Mouse (Mus musculus) kidney, adult 8-10 months (tissue): ENCODE data around the gene Aplp1.

Experiments
- DNase-seq, 2 experiments: peaks; one replicate each; pipeline ENCODE4 v3.0.0; 2022

Aplp1 gene

DNA sequence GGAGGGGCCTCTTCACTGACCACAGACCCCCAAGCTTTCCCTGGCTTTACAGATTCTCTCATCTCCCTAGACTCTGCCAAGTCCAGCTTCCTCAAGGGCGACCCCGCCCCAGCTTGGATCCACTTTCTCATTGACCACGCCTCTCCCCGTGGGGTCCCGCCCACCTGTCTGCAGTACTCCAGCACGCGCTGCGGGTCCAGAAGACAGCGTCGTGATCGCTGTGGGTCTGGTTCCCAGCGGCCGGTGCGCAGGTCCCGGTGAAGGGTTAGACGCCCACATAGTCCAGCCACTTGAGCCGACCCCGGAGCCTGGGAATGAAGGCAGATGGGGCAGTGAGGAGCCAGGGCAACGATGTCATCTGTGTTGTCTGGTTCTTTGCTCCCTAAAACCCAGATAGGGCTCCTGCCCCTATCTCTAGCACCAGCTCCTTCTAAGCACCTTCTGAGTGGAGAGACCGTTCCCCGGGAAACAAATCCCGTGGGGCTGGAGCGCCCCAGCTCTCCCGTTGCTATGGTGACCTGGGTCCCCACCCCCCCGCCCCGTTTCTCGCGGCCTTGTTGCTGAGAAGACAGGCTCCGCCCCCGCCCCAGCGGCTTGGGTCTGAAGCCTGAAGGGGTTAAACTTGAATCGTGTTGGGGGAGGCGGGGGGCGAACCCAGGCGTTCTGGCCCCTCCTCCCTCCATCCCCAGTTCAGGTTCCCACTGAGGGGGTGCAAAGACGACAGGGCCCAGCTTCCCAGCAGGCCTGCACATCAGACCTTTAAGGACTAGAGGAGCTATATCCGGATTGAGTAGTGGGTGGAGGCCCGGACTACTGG lies 973 bp downstream of the Aplp1 start:
- no peak for DNase-seq

DNA sequence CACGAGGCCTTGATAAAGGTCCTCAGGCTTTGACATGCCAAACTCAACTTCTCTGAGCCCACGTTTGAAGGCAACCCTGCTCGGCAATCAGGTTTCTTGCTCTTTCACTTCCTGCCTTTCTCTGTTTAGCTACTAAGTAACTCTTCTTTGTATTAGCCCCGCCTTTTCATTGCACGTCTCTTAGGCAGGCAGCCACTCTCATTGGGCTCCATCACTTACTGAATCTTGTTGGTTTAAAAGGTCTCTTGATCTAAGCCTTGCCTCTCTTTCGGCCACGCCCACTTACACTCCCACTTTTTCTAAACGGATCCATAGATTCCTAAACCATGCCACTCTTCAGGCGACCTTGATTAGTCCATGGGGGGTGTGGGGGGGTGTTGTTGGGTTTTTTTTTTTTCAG lies 1.6 kb downstream of the Aplp1 start:
- no peak for DNase-seq

- peak in 1 of 2 experiments; percentile 32 for DNase-seq
Measured at GRCm38 (mm10) chr7:30440697-30441096, 4.6 kb downstream of the Aplp1 start.

GRCm38 (mm10) chr7:30439734-30440133 lies 5.6 kb downstream of the Aplp1 start:
- DNase-seq, result no peak

- no peak for DNase-seq
Measured at GRCm38 (mm10) chr7:30436879-30437278, 8.5 kb downstream of the Aplp1 start.

- no peak for DNase-seq
Measured at GRCm38 (mm10) chr7:30435156-30435555, 10.2 kb downstream of the Aplp1 start.

- no peak for DNase-seq
Measured at GRCm38 (mm10) chr7:30434701-30435100, 10.6 kb downstream of the Aplp1 start.

DNA sequence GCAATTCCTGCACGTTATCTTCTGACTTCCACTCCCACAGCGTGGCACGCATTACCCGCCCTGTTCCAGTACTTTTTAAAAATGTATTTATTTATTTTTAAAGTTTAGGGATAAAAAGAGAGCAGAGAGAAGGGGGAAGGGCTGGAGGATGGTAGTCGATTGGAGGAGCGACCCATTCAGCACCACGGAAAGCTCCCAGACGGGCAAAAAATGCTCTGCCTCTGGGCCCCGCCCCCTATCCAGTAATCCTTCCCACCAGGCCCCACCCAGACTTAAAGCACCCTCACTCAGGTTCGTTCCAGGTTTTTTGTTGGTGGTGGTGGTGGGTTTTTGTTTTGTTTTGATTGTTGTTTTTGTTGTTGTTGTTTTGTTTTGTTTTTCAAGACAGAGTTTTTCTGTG lies 11.1 kb downstream of the Aplp1 start:
- DNase-seq, result peak; percentile 38 to 59

DNA sequence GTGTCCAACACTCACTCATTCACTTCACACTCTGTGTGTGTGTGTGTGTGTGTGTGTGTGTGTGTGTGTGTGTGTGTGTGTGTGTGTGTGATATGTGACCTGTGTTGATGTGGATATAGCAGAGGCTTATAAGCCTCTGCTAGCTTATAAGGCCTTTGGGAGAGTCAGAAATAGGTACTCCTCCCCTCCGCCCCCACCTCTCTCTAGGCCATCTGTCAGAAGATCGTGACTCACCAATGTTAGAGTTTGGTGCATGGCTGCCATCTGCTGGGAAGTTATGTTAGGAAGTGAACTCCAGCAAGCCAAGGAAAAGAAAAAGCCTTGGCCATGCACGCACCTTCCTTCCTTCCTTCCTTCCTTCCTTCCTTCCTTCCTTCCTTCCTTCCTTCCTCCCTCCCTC lies 13.5 kb downstream of the Aplp1 start:
- DNase-seq, result peak; percentile 33 to 69

GRCm38 (mm10) chr7:30430191-30430590 lies 15.1 kb downstream of the Aplp1 start:
- no peak for DNase-seq

DNA sequence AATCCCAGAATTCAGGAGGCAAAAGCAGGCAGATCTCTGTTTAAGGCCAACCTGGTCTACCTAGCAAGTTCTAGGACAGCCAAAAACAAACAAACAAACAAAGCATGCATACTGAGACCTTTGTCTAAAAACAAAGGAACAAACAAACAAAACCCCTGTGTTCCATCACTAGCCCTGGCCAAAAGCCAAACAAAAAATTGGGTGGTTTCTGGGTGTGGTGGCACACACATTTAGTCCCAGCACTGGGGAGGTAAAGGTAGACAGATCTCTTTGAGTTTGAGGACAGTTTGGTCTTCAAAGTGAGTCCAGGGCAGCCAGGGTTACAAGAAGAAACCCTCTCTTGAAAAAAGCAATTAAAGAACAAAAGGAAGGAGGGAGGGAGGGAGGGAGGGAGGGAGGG lies 16.0 kb downstream of the Aplp1 start:
- no peak for DNase-seq

GRCm38 (mm10) chr7:30423071-30423641 lies 22.2 kb downstream of the Aplp1 start:
- DNase-seq, result peak in 1 of 2 experiments; percentile 24

GRCm38 (mm10) chr7:30422560-30422959 lies 22.8 kb downstream of the Aplp1 start:
- no peak for DNase-seq

GRCm38 (mm10) chr7:30421890-30422435 lies 23.4 kb downstream of the Aplp1 start:
- peak; percentile 73 to 79 for DNase-seq

DNA sequence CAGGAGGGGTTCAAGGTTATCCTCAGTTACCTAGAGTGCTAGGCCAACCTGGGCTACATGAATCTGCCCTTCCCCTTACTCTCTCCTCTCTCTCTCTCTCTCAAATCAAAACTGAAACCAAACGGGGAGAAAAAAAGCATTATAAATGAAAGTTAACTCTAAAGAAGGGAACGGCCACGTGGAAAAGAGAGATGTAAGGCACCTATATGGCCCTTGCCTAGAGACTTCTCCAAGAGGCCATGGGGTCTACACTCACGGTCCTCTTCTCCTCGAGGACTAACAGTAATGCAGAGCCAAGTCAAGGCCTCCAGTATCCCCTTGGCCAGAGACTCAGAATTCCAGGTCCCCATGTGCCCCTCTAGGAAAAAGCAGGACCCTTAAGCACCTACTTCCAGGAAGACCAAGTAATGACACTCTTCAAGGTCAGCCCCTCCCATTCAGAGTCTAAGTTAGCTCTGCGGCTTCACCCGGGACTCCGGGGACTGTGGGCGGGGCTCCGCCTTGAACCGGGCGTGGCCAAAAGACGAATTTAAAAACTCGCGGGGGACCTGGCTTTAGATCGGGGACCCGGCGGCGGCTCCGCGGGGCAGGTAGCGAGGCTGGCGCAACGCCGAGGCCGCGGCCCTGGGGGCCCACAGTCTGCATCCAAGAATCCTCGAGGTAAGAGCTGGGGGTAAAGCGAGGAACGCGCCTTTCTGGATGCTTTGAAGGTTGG lies 24.0 kb downstream of the Aplp1 start, which contains the start of gene Nfkbid:
Nfkbid (plus strand) TSS at position 558 of the 715 bp plus-strand sequence.
- DNase-seq, result peak; percentile 64 to 68

GRCm38 (mm10) chr7:30420673-30421072 lies 24.7 kb downstream of the Aplp1 start:
- DNase-seq, result no peak

- DNase-seq, result no peak
Measured at GRCm38 (mm10) chr7:30419561-30420499, 25.5 kb downstream of the Aplp1 start, which contains the start of gene Hcst. Gene Hcst, minus strand, starts transcription at chr7:30419854.

DNA sequence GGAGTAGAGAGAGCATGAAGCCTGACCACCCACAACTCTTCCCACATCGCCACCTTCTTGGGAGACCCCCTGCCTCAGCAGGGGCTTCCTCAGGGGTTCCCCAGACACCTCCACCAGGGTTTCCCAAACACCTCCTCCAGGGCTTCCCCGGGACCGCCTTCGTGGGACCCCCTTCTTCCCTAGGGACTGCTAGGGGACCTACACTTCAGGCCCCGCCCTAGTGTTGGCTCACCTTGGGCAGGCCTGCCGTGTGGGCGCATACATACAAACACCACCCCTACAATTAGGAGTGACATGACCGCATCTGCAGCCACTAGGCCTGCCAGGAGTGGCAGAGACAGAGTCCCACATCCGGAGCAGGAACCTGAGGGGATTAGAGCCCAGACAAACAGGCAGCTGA lies 27.5 kb downstream of the Aplp1 start:
- no peak for DNase-seq

DNA sequence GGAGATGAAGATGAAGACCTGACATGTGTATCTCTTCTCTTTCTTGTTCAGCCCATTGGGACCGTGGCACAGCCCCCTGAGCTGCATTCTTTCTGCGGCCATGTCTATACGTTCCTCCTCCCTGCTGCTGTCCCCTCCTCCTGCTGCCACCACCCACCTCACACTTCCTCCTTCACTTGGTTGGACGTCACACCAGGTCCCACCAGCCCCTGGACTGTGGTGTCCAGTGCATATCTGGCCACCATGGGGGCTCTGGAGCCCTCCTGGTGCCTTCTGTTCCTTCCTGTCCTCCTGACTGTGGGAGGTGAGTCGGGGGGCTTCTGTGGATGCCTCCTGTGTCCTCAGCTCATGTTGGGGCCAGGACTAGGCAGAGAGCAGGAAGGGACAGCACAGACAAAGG lies 31.7 kb downstream of the Aplp1 start, which contains the start of gene Tyrobp:
Tyrobp (plus strand) TSS at position 165 of the 400 bp plus-strand sequence.
- no peak for DNase-seq

DNA sequence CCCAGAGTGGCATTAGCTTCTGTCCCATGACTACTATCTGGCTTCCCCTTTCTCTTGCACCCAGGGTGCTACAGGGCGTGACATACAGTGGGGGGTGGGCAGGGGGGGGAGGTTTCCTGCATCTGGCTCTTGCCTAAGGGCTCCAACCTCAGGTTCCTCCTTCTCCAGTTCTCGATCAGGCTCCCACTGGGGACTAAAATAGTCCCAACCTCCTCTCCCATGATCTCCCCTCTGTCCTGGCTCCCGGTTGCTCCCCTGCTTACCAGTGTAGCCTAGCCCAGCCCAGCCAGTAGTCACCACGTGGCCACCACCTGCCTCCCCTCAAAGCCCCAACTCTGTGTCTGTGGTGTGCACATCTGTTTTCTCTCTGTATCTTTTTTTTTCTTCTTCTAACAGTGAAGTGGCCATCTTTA lies 32.6 kb downstream of the Aplp1 start:
- no peak for DNase-seq

- DNase-seq, result no peak
Measured at GRCm38 (mm10) chr7:30411023-30411422, 34.3 kb downstream of the Aplp1 start.

DNA sequence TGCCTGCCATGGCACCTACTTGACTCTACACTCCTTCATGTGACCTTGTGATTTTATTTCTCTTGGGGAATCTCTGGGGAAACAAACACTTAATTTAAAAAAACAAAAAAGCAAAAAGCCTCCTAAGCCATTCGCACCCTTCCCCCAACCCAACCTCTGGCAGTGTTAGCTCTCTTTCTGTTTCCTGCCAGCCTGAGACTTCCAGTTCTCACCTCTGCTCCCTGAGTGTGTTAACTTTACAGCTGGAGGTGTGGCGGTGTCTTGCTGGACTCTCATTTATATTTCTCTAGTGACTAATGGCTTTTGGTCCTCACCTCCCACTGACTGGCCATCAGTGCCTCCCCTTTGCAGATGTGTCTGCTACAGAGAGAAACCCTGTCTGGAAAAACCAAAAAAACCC lies 35.5 kb downstream of the Aplp1 start:
- no peak for DNase-seq
